Mouse (Mus musculus) liver, adult 2 months (tissue): ENCODE measurements around the gene Pcnx.

Experiments
- CTCF ChIP-seq: fragments of 200-500 bp; IDR thresholded peaks from 2 replicates; pipeline ENCODE4 v1.5.1; 2011; ENCODE audit warnings: low read depth, low read length, control low read depth
- POLR2A ChIP-seq: fragments of 200-500 bp; IDR thresholded peaks from 2 replicates; pipeline ENCODE4 v1.6.1; 2011; ENCODE audit warnings: low read length, control low read depth; ENCODE audit not compliant: insufficient read depth; ENCODE audit errors: extremely low read depth

- TF ChIP-seq CTCF, result no peak
- TF ChIP-seq POLR2A, result no peak
Measured at GRCm38 (mm10) chr12:81950016-81950415, 90.2 kb downstream of the Pcnx start.
